Mouse (Mus musculus) neutrophil, adult 5-6 weeks (primary cell): Measurements from ENCODE around the gene Myl10. TPM values are rescaled to one million over a fixed set of nuclear protein-coding genes. Genes with fewer than 3 reads are reported as not detected.
"Not testable (repeated sequence)": the region's sequence is repeated elsewhere in the genome, so short reads cannot be mapped to it uniquely, and the experiment has no call there.

Experiments
- ATAC-seq: fragments of 151-379, 151-347 bp; 2 replicates; pipeline ENCODE4 v1.8.0; 2017; ENCODE audit warnings: mild to moderate bottlenecking, moderate TSS enrichment; ENCODE audit not compliant: insufficient number of reproducible peaks, poor library complexity, low FRiP score, severe bottlenecking; ENCODE audit errors: extremely low read depth
- total RNA-seq: library from RNA; stranded (forward); fragments of 200-1000 nt; gene quantifications from 2 replicates; pipeline ENCODE4 v1.2.3, GENCODE M21; 2017

The Myl10 gene
- total RNA-seq, 1 experiment from 2014 or later, result not detected

- no peak for ATAC-seq
Measured at GRCm38 (mm10) chr5:136702159-136702725, 9.3 kb downstream of the Myl10 start.

- peak; percentile 40; the same call in 1 of the 2 replicates for ATAC-seq
Measured at GRCm38 (mm10) chr5:136703751-136704150, 10.8 kb downstream of the Myl10 start.

DNA sequence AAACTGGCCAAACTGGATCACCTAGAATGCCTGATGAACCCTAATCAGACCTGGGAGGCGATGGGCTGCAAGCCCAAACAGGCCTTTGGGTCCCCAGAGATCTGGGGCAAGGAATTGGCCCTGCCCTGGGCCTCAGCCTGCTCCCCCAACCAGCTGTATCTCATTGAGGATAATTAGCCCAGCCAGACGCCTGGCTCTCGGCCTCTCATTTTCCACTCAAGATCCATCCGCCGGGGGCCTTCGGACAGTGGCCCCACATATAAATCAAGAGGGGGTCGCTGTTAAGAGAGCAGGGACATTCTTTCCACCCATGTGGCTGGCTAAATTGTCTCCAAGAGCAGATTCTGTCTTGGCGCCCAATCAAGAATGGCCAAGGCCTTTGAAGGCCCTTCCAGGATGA lies 11.2 kb downstream of the Myl10 start:
- ATAC-seq, result no peak

GRCm38 (mm10) chr5:136705532-136705931 lies 12.6 kb downstream of the Myl10 start:
- ATAC-seq, result no peak

DNA sequence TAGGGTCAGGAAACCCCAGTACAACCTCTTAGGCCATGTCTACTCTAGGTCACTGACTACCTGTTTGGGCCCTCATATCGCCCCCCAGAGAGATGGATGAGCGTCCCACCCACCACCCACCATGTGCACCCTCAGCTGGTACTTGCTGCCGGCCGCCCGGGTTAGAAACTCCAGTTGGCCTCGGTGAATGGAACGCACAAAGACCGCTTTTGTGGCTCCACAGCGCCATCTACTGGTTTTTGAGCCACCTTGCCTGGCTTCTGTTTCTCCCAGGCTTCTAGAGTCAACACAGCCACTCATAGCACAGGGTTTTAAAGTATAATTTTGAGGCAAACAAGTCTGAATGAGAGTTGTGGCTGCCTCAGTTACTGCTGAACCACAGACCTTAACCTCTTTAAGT lies 13.9 kb downstream of the Myl10 start:
- ATAC-seq, result peak; percentile 37; the same call in 1 of the 2 replicates

DNA sequence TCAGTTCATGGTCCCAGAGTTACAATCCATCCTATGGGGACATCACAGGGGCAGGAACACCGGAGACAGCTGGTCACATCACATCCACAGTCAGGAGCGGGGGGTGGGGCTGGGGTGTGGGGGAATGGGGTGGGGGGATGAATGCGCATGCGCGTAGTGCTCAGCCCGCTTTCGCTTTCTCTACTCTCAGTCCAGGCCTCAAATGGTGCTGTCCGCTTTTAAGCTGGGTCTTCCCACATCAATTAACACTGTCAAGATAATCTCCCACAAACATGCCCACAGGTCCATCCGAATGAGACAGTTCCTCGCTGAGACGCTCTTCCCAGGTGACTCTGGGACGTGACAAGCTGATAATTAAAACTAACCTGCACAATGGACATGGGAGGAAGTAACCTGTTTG lies 15.2 kb downstream of the Myl10 start:
- ATAC-seq, result no peak

DNA sequence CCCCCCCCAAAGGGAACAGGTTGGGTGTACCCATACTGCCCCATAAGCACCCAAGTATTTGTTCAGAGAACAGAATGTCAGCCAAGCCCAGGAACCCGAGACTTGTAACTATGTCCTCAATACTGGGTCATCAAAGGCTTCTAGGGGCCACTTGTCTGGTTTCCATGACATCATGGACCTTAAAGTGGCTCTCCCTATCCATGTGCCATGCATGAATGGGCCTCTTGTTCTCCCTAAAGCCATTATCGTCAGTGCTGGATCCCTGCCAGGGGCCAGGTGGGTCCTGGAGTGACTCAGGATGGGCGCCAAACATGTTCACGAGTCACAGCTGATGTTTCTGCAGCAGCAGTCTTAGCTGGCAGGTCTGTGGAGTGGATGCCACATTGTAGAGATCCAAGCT lies 17.8 kb downstream of the Myl10 start:
- no peak for ATAC-seq

GRCm38 (mm10) chr5:136714232-136714875 lies 21.4 kb downstream of the Myl10 start:
- ATAC-seq, result no peak

GRCm38 (mm10) chr5:136714879-136715278 lies 21.9 kb downstream of the Myl10 start:
- ATAC-seq, result no peak

- ATAC-seq, result no peak
Measured at GRCm38 (mm10) chr5:136716696-136717572, 24.0 kb downstream of the Myl10 start.

GRCm38 (mm10) chr5:136717573-136717854 lies 24.6 kb downstream of the Myl10 start:
- ATAC-seq, result no peak

GRCm38 (mm10) chr5:136718656-136719055 lies 25.7 kb downstream of the Myl10 start:
- no peak for ATAC-seq

DNA sequence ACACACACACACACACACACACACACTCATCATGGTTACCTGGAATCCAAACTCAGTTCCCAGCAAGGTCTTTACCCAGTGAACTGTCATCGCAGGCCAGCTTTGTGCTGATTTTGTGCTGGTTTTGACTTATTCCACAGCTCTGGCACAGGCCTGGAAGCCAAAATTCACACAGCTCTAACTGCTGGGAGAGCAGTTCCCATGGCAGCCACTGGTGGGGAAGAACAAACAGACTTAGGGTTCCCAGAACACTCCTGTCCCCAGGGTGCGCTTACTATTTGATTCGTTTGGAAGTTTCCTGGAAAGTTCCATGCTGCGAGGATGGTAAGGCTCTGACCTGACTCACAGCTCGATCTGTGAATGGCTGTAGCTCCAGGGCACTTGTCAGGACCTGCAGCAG lies 28.6 kb downstream of the Myl10 start:
- no peak for ATAC-seq

- ATAC-seq, result not testable (repeated sequence)
Measured at GRCm38 (mm10) chr5:136726271-136726670, 33.3 kb downstream of the Myl10 start.

DNA sequence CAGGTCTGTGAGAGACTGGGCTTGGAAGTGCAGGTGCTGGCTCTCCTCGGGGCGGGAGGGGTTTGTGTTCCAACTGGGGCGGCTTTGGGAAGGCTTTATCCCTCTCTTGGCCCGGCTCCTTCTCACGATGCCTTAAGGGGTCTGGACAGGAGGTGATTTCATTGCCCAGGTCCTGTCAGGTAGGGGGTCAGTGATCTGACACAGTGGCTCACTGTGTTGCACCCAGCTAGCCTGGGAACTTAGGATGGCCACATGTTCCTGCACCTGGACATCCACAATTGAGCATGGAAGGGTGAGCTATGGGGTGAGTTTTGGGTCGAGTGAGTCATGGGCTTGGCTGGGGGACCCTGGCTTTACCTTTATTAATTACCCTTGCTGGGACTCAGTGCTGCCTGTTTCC lies 46.0 kb downstream of the Myl10 start:
- ATAC-seq, result no peak

DNA sequence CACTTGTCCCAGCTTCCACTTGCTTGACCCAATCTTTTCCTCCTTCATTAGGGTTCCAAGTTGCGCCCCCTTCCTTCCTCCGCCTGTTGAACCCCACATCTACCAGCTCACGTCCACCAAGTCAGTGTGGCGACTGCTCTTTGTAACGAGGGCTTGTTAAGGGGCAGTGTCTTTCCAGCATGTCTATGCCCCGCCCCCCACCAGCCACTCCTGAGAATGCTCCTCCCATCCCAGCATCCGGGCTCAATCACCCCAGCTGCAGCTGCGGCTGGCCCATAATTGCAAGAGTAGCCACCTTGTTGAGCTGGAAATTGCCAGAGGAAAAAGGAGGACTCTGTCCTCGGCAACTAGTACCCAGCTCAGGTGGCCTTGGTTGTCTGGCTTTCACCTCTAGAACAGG lies 53.6 kb downstream of the Myl10 start:
- no peak for ATAC-seq
